Mouse (Mus musculus) erythroblast, embryonic 14.5 days (primary cell): Measurements from ENCODE around the gene Eef2k. TPM values are rescaled to one million over a fixed set of nuclear protein-coding genes. Genes with fewer than 3 reads are reported as not detected.
A peak's percentile ranks its signal among the peaks of the same experiment; 100 is the strongest.

Experiments used
- H3K27me3 ChIP-seq: 2 replicates; pipeline ENCODE4 v1.6.1; 2012; ENCODE audit warnings: inconsistent platforms; ENCODE audit not compliant: control insufficient read depth
- H3K36me3 ChIP-seq: 2 replicates; pipeline ENCODE4 v1.6.1; 2012; ENCODE audit warnings: mild to moderate bottlenecking, inconsistent platforms; ENCODE audit not compliant: control insufficient read depth
- H3K4me1 ChIP-seq: 2 replicates; pipeline ENCODE4 v1.6.1; 2012; ENCODE audit warnings: inconsistent platforms; ENCODE audit not compliant: control insufficient read depth
- H3K4me3 ChIP-seq: replicated peaks from 2 replicates; pipeline ENCODE3; 2012; ENCODE audit warnings: moderate library complexity, mild to moderate bottlenecking, inconsistent platforms
- H3K9me3 ChIP-seq: 2 replicates; pipeline ENCODE4 v1.6.1; 2012; ENCODE audit warnings: low read length, inconsistent platforms, mixed read lengths; ENCODE audit not compliant: control insufficient read depth
- GATA1 ChIP-seq: IDR thresholded peaks from 2 replicates; pipeline ENCODE4 v1.6.1; 2012; ENCODE audit warnings: low read length, inconsistent platforms, mixed read lengths
- TAL1 ChIP-seq: IDR thresholded peaks from 3 replicates; pipeline ENCODE4 v1.6.1; 2012; ENCODE audit warnings: low read length, inconsistent platforms, mixed read lengths
- polyA plus RNA-seq: library from polyadenylated mRNA; stranded (reverse); fragments of >175 nt; gene quantifications from 2 replicates; pipeline ENCODE4 v1.2.3, GENCODE M21; 2012

Gene Eef2k
- 24.6 and 28.0 TPM in 2 replicates for polyA plus RNA-seq

DNA sequence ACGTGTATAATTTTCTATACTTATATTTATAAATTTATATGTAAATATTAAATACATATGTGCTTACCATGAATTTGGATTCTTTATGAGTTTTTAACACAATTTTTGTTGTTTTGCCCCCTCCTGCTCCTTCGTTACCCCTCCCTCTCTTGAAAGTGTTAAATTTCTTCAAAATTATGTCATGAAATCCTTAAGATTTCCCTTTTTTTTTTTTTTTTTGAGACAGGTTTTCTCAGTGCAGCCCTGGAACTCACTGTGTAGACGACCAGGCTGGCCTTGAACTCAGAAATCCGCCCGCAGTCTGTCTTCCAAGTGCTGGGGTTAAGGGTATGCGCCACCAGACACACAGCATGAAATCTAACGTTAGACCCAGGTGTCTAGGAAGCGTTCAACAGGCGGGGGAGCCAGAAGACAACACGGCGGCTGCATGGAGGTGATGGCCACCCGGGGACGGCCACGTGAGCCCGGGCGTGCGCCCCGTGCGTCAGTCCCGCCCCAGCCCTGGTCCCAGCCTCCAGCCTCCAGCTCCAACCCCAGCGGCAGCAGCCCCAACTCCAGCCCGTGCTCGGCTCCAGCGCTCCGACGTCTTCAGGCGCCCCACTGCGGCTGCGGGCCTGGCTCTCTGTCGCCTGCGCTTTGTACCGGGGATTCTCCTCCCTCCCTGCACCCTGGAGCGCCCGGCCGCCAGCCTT lies at the start of gene Eef2k:
Eef2k (plus strand) TSS at position 487 of the 692 bp plus-strand sequence.
- Histone ChIP-seq H3K27me3 (no peaks in the 10 kb centered on the region), H3K9me3 (no peaks in the 10 kb centered on the region), H3K36me3 (peaks cover 48% of the 10 kb centered on the region), H3K4me1 (peaks cover 75% of the 10 kb centered on the region), H3K4me3 (peak within 1 kb of the TSS; percentile 94)
- TF ChIP-seq TAL1, result no peak
- no peak for TF ChIP-seq GATA1

DNA sequence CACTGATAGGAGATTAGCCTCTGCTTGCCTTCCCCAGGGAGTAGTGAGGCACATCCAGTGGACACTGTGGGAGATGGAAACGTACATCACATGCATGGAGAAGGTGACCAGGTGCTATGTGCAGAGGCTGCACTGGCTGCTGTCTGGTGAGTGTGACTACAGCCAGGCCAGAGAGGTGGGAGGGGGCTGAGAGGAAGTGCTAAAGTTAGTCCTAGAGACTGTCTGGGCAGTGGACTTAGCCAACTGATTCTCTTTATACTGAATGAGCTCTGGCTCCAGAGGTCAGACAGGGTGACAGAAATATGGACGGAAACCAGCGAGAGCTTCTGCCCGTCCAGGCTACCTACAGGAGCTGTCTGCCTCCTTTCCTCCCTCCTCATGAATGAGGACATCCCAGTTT lies 47.1 kb upstream of the Eef2k start:
- no peaks in the 10 kb centered on the region for H3K9me3 ChIP-seq

DNA sequence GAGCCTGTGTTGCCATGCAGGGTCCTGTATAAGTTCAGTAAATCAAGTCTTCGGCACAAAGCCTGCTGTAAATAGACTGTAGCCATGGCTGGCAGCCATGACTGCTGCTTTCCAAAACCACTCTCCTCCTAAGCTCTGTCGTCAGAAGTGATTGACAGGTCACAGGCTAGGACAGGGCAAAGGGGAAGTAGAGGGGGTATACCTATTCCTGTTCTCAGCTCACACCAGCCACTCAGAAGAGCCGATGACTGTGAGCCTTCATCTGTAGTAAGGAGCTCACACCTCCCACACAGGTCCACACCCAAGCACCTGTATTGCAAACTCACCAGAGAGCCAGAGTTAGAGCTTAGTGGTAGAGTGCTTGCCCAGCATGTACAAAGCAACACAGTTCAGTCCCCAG lies 46.3 kb upstream of the Eef2k start:
- no peak overlapping the region for H3K4me3 ChIP-seq
- TF ChIP-seq TAL1 (no peak), GATA1 (no peak)
- H3K4me1 ChIP-seq, result no peaks in the 10 kb centered on the region
- no peaks in the 10 kb centered on the region for H3K27me3 ChIP-seq
- H3K9me3 ChIP-seq, result no peaks in the 10 kb centered on the region
- no peaks in the 10 kb centered on the region for H3K36me3 ChIP-seq

More for the DNA sequence above, 47.1 kb upstream of the Eef2k start:
- no peaks in the 10 kb centered on the region for H3K27me3 ChIP-seq
- H3K4me3 ChIP-seq, result no peak overlapping the region
- TF ChIP-seq GATA1, result no peak
- no peak for TF ChIP-seq TAL1
- no peaks in the 10 kb centered on the region for H3K36me3 ChIP-seq
- H3K4me1 ChIP-seq, result no peaks in the 10 kb centered on the region

DNA sequence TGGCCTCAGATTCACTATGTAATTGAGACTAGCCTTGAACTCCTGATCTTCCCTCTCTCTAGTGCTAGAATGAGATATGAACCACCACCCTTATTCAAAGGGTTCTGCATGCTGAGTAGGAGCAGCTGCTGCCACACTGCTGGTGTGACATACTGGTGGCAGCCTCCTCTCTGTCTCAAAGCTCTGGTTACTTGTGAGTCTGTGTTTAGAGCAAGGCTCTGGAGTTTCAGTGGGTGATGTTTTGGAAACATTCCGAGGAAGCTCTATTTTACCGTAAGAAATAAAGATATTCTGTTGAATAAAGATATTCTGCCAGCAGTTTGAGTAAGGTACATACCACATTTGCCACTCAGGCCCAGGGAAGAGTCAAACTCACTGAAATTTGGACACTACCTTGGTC lies 39.4 kb upstream of the Eef2k start:
- Histone ChIP-seq H3K4me1 (no peaks in the 10 kb centered on the region), H3K9me3 (no peaks in the 10 kb centered on the region), H3K36me3 (no peaks in the 10 kb centered on the region), H3K27me3 (no peaks in the 10 kb centered on the region), H3K4me3 (no peak overlapping the region)
- TF ChIP-seq TAL1 (no peak), GATA1 (no peak)

DNA sequence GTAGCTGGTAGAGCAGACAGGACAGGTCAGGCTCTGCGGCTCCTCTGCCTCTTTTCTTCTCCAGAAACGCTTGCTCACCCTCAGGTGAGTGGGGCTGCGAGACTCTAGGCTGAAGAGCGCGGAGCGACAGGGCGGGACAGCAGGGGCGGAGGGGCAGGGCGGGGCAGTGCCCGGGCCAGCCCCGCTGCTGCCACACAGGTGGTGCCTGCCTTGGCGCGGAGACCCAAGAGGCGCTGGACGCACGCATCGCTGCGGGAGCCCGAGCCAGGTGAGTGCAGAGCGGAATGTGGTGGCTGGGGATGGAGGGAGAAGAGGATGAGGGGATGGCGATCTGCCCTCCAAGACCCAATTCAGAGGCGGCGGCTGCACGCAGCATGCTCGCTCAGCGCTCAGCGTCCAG lies 32.9 kb upstream of the Eef2k start:
- TF ChIP-seq GATA1, result no peak
- no peak for TF ChIP-seq TAL1
- Histone ChIP-seq H3K4me1 (peaks cover 12% of the 10 kb centered on the region), H3K27me3 (peaks cover 13% of the 10 kb centered on the region), H3K36me3 (no peaks in the 10 kb centered on the region), H3K9me3 (no peaks in the 10 kb centered on the region), H3K4me3 (no peak overlapping the region)

DNA sequence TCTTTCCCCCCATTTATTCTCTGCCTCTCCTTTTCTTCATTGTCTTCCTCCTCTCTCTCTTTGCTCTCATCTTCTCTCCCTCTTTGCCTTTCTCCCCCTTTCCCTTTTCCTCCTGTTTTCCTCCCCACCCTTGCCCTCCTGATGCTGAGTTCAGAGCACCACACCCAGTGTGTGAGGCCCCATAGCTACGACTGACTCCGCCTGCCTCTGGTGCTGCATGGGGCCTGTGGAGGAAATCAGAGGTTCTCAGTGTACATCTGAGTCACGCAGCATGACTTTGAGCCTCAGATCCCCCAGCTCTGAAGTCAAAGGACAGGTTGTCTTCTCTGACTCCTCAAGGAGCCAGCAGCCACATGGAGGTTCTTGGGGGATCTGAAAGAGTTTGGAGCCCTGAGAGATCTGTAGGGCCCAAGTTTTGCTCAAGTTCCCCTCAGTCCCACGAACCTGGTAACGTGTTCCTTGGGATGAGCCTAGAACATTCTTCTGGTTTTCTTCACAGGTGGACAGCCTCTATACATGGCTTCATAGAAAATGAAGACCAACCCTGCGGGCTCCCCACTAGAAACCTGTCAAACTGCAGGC lies 30.7 kb upstream of the Eef2k start, which contains the start of gene Gm5737:
Gm5737 (plus strand) TSS at position 532 of the 582 bp plus-strand sequence.
- no peak within 1 kb of the TSS for H3K4me3 ChIP-seq
- H3K9me3 ChIP-seq, result no peaks in the 10 kb centered on the region
- peaks cover 12% of the 10 kb centered on the region for H3K4me1 ChIP-seq
- peaks cover 13% of the 10 kb centered on the region for H3K27me3 ChIP-seq
- H3K36me3 ChIP-seq, result no peaks in the 10 kb centered on the region
- TF ChIP-seq GATA1, result no peak
- TF ChIP-seq TAL1, result no peak

DNA sequence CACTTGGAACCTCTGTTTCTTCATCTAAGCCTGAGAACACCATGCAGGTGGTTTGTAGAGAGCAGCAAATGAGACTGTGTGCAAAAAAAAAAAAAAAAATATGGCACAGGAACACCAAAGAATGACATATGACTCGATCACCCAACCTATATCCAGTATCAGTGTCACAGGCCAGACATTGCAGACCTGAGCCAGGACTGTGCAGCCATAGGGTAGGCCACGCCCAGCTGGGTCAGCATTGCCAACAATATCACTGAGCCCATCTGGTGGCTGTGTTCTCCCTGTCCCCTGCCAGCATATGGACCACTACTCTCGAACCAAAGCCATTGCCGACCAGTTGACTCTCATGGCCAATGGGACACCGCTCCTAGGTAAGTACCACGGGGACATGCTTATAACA lies 25.1 kb upstream of the Eef2k start:
- TF ChIP-seq TAL1 (no peak), GATA1 (no peak)
- Histone ChIP-seq H3K27me3 (no peaks in the 10 kb centered on the region), H3K9me3 (no peaks in the 10 kb centered on the region), H3K4me1 (peaks cover 5% of the 10 kb centered on the region; the same call in 1 of the 2 replicates), H3K36me3 (no peaks in the 10 kb centered on the region), H3K4me3 (no peak overlapping the region)

DNA sequence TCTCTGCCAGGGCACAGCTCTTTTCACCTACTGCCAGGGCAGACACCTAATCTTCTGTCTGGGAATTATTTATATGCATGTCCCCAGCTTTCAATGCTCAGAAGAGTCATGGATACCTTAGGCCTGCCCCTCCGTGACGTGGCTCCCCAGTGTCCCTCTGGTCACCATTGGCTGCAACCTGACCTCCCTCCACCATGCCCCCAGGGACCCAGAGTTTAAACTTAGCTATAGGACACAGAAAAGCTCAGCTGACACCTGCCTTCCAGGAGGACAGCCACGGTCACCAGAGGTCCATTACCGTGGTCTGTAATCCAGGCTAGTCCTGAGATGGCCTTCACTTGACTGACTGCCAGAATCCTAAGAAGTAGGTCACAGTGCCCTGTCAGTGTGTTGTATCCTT lies 23.2 kb upstream of the Eef2k start:
- no peaks in the 10 kb centered on the region for H3K9me3 ChIP-seq
- TF ChIP-seq TAL1 (no peak), GATA1 (no peak)
- peaks cover 5% of the 10 kb centered on the region; the same call in 1 of the 2 replicates for H3K4me1 ChIP-seq

DNA sequence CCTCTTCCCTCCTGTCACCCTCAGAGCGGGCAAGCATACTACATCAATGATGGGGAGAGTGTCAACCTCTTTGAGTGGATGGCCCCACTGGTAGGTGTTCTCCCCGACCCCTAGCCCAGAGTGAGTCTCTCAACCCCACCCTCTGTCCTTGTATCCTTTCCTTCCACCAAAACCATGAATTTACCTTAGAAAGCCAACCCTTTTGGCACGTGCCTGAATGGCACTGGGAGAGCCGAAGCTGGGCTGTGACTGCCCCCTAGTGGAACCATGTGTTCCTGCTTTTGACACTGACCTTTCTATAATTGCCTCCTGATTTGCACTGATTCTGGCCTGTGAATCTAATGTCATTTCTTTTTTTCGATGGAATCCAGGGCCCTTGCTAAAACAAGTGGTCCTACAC lies 19.4 kb upstream of the Eef2k start:
- Histone ChIP-seq H3K36me3 (no peaks in the 10 kb centered on the region), H3K4me1 (no peaks in the 10 kb centered on the region), H3K4me3 (no peak overlapping the region), H3K9me3 (no peaks in the 10 kb centered on the region), H3K27me3 (peaks cover 8% of the 10 kb centered on the region)
- TF ChIP-seq TAL1, result no peak
- no peak for TF ChIP-seq GATA1

More for the DNA sequence above, 23.2 kb upstream of the Eef2k start:
- no peaks in the 10 kb centered on the region for H3K36me3 ChIP-seq
- no peak overlapping the region for H3K4me3 ChIP-seq
- H3K27me3 ChIP-seq, result no peaks in the 10 kb centered on the region
